Mouse (Mus musculus) frontal cortex, adult 2 months (tissue): ENCODE measurements around the gene Crispld2. TPM values are rescaled to one million over a fixed set of nuclear protein-coding genes. Genes with fewer than 3 reads are reported as not detected.

Experiments used
- DNase-seq, 2 experiments: peaks; one replicate each; pipeline ENCODE4 v3.0.0; 2022; ENCODE audit warnings: low spot score in 1 of 2; ENCODE audit errors: extremely low spot score in 1 of 2
- polyA plus RNA-seq: library from polyadenylated mRNA; depleted of rRNA; stranded (reverse); fragments of >200 nt; gene quantifications from 2 replicates; pipeline ENCODE4 v1.2.3, GENCODE M21; 2012; rRNA removed

The Crispld2 gene
- 3.4 and 4.0 TPM in 2 replicates for polyA plus RNA-seq

DNA sequence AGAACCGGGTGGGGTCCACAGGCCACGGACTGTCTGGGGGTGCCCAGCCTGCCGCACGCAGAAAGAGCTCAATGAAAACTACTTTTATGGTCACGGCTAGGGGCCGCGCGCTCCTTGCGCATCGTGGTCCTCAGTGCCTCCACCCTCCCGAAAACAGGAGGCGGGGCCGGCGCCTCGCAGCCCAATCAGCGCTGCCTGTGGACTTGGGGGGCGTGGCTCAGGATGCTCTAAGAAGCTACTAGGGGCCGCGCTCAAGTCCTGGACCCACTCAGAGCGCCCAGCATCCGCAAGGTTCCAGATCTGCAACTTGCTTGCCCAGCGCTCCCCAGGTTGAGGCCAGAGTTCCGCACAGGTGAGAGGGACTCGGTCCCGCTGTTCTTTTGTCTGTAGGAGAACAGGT lies at the start of gene Crispld2:
Gene Crispld2, plus strand, starts transcription at position 190 of the 400 bp plus-strand sequence.
- peak; percentile 11 to 59 for DNase-seq

DNA sequence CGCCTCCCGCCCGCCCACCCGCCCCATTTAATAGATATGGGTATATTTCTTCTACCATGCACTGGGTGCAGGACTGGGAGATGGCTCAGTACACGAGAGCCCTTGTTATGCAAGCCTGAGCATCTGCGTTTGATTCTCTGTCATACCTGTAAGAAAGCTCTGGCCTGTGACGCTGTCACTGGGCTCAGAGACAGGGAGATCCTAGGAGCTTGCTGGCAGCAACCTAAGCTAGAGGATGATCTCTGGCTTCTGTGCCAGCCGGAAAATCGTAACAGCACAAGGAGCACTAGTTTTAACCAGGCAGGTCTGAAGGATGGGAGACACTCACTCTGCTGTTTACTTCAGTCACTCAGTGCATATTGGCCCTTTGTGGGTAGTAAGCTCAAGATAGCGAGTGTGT lies 48.6 kb upstream of the Crispld2 start:
- no peak for DNase-seq

DNA sequence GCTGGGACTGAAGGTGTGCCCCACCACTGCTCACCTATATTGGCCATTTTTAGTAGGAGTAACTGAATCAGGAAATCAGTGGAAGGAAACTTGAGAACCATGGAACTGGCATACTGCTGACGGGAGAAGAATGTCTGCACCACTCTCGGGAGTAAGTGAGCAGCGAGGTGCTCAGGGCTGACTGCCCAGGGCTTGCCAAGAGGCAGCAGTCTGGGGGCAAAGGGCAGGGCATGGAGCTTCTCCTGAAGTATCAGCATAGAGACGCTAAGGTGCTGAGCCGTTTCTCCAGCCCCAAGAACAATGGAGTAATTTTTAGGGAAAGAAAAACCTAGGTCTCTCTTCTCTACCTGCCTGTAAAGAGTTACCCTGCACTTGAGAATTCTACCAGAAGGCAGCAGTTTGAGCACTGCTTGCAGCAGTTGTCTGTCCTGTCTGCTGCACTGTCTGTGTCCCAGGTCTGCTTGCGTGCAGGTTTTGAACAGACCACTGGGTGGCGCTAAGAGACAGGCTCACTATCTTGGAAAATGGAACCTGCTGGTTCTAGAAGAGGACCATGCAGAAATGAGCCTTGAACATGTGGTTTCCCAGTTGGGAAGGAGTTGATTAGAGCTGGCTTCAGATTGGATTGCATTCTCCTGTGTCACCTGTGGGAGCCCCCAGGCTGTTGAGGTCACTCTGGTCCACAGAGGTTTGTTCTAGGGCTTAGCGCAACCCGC lies 48.0 kb upstream of the Crispld2 start:
- peak; percentile 33 to 89 for DNase-seq

DNA sequence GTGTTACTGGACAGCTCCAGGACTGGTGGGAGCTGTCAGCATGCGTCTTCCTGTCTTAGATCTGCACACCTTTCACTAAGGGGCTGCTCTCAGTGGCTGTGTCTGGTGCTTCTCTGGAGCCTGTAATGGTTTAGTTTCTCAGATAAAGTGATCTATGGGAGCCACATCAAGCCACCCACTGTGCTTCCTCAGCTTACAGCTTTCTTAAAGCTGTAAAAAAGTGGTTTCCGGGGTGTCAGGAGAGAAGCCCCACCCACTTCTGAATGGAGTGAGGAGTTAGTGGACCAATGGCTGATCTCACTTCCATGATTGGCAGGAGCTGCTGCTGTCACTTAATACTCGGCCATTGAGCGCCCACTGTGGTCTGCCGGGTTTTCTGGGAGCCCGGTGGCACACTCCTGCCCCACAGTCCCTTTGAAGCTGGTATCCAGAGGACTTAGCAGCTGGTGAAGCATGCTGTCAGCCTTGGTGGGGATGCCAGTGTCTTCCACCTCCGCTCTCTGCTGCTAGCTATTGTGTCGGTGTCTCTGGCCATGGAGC lies 45.8 kb upstream of the Crispld2 start:
- peak in 1 of 2 experiments; percentile 25 for DNase-seq

DNA sequence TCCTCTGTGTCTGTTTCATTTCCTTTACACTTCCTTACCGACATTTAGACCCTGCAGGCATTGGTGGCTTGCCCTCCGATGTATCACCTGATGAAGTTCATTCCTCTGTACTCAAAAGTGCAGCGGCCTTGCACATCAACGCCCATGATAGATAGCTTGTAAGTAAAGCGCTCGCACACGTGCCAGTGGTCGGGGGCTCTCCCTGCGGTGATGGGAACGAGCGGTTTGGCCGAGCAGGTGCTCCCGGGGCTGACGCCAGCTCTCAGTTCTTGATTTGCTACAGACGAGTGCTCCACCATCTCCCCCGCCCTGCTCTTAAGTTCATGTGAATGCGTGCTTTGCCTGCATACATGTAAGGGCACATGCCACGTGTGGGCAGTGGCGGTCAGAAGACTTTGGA lies 44.6 kb upstream of the Crispld2 start:
- no peak for DNase-seq

DNA sequence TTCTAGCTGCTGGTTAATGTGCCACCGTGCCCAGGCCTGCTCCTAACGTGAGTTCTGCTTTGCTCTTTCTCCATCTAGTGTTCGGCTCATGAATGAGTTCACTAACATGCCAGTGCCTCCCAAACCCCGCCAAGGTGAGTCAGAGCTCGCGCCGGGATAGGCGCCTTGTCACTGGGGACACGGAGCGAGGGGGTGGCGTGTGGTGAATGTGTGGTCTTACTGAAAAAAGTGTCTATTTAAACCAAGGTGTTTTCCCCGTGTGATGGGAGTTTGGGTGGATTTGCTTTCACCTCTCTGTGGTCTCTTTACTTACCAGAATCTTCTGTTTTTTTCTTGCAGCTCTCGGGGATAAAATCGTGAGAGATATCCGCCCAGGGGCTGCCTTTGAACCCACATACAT lies 43.9 kb upstream of the Crispld2 start:
- peak; percentile 23 to 71 for DNase-seq

DNA sequence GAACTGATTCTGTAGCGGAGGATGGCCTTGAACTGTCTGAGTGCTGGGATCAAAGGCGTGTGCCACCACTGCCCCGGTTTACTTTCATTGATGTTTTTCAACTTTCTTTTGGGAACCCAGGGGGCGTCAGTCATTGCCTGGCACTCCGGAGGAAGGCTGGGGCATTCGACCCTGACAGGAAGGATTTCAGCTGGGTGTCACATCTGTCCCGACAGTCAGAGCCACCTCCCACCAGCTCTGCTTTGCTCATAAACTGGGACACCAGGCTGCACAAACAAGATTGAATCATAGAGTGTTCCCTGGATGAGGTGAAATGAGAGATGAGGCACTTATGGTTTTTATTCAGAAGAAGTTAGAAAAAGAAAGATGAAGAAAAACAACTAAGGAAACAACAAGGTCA lies 40.0 kb upstream of the Crispld2 start:
- DNase-seq: no peak

DNA sequence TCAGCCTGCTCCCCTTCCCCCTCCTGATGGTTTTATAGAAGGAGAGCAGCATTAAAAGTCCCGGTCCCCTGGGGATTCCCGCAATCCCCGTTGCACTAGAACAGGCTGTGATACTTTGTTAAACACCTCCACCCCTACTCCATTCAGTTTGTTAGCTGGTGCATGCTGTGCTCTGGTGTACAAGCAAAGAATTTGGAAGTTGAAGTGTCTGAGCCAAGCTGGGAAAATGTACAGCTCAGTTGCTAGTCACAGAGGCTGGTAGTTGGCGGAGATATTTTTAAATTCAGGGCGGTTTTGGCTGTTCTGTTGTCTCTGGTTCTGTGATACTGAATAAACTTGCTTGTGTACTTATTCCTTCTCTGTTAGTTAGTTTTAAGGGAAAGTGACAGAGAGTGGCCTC lies 39.5 kb upstream of the Crispld2 start:
- DNase-seq: peak; percentile 74 to 81

DNA sequence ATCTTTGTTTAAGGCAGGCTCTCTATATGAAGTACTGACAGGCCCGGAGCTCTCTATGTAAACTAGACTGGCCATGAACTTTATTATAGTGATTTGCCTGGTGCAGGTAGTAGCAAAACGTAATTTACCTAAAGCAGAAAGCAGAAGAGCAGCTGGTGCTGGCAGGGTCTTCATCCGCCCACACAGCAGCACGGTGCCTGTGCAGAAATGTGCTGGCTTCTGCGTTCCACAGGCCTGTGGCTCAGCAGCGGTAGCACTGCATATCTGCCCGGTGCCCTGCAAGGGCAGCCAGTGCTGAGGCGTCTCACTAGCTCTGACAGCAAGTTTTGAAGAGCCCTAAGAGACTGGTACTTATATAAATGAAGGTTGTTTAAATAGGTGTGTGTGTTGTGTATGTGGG lies 36.9 kb upstream of the Crispld2 start:
- DNase-seq: peak in 1 of 2 experiments; percentile 20

DNA sequence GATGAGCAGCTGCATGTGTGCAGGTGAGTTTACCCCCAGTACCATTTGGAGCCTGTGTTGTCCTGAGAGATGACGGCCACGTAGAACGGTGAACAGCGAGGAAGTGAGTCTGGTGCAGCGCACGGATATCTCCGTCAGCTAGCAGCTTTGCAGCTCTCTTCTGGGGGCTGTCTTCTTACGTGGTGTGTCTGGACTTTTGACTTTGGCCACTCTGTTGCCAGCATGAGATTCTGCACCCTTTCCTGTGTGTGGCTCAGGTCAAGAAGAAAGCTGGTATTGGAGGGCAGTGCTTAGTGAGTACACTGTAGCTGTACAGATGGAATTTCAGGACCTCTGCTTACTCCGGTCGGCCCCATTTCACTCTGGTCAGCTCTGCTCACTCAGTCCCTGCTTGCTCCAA lies 34.2 kb upstream of the Crispld2 start:
- DNase-seq: no peak

DNA sequence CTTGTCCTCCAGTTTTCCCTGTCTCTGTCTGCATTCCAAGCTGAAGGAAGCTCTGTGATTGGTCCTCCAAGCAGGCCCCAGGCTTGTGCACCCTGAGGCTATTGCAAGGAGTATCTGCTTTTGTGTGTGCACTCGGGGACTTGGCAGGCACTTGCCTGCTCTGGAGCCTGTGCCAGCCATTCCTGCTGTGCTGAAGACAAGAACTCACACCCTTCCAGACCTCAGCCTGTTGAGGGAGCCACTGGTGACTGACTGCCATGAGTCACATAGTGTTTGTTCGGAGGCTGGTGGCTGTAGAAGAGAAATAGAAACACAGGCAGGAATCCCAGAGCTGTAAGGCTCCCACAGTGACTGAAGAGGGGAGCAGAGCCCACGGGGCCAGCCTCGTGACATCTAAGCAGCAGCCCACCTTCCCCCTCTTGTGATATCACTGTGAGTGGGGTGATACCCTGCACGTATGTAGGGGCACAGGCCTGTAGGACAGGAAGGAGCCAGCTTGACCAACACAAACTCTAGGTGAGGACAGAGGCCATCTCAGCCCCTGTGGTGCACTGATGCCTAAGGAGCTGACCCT lies 31.6 kb upstream of the Crispld2 start:
- peak; percentile 40 to 81 for DNase-seq

DNA sequence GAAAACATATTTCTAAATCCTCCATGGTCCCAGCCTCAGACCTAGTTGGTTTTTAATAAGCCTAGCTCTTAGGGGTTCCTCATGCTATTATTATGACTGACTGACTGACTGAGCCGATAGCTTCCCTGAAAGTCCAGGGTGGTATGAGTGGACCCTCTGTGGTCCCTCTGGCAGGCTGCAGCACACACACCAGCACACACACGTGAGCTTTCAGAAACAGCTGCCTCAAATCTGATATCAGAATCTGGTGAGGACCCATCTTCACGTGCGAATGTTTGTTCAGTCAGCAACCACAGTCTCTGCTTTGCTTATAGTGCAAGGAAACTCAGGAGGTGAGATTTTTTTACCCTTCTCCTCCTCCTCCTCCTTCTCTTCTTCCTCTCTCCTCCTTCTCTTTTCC lies 27.4 kb upstream of the Crispld2 start:
- DNase-seq: no peak

DNA sequence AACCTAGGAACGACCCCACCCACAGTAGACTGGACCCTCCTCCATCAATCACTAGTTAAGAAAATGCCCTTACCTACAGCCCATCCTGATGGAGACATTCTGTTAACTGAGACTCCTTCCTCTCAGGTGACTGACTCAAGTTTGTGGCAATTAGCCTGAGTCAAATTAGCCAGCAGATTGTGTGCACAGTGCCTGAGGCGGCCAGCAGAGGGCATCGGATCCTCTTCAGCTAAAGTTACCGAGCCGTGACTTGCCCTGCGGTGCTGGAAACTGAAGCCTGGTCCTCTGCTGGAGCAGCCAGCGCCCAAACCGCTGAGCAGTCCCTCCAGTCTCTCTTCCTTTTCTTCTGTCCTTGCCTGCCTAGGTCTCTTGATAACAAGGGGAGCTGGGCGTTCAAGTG lies 24.8 kb upstream of the Crispld2 start:
- no peak for DNase-seq

DNA sequence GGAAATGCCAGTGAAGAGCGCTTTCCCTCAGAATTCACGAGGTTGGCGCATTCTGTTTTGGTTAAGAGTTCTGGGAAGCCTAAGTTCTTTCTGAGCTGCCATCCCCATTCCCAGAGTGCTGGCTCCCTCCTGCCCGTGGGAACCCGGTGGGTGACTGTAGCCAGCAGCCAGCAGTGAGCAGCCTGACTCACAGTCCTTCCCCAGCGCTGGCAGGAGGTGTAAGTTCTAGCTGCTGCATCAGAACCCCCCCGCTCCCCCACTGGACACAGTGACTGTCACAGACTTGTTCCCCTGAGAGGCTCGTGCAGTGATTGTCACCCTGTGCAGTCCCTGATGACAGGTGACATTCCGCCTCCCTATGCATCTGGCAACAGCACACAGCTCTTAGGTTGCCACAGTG lies 22.1 kb upstream of the Crispld2 start:
- peak in 1 of 2 experiments; percentile 62 for DNase-seq

DNA sequence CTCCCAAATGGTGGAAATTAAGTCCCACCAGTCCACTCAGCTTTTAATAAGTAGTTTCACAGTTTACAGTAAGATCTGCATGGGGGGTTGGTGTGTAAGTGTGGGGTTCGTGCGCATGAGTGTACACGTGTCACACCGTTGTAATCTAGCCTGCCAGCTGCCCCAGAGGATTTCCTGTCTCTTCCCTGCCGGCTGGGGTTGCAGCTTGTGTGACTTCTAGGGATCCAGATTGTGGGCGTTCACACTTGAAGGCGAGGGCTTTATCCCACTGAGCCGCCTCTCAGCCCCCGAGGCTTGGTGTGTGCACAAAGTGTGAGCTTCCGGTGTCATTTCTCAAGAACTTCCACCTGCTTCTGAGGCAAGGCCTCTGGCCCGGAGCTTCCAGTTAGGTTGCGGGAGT lies 19.7 kb upstream of the Crispld2 start:
- DNase-seq: no peak

DNA sequence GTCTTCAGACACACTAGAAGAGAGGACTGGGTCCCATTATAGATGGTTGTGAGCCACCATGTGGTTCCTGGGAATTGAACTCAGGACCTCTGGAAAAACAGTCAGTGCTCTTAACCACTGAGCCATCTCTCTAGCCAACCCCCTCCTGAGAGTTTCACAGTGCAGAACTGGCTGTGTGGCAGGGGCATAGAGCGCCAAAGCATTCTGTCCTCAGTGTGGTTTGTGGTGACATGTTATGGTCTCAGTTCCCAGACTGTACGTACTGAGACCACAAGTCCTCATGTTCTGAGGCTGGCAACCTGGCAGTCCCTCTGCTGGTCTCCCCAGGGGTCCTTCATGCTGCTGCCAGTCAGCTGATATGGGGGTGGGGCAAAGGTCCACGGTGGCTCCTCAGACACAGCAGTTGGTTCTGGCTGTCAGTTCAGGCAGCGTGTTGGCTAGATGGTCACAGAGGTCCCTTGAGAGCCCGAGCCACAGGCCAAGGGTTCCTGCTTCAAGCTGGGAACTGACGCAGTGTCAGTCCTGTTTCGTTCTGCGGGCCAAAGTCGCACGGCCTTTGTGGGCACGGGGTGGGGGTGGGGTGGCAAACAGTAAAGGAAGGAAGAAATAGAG lies 13.4 kb upstream of the Crispld2 start:
- DNase-seq: no peak

DNA sequence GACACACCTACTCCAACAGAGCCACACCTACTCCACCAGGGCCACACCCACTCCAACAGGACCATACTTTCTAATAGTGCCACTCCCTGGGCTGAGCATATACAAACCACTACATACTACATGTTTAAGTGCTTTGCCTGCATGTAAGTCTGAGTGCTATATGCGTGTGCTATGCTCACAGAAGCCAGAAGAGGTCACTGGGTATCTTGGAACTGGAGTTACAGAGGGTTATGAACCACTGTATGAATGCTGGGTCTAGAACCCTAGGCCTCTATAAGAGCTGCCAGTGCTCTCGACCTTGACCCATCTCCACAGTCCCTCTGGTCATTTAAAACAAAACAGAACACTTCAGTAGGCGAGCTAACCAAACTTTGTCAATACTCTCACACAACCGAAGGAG lies 11.0 kb upstream of the Crispld2 start:
- DNase-seq: no peak

DNA sequence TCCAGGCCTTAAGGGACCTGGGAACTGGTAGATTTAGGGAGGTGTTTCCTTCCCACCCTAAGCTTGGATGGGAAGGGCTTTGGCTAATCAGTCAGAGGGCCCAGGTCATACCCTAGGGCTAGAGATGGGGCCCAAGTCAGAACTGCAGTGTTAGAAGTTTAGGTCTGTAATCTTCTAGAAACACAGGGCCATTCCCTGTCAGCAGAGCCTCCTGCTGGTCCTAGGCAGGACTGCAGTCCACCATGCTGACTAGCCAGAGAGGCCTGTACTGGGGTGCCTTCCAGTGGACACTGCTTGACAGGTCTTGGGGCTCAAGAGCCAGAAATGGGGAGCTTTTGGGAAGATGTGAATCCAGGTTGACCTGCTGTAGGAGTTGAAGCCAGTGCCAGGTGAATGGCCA lies 8.2 kb upstream of the Crispld2 start:
- DNase-seq: no peak

DNA sequence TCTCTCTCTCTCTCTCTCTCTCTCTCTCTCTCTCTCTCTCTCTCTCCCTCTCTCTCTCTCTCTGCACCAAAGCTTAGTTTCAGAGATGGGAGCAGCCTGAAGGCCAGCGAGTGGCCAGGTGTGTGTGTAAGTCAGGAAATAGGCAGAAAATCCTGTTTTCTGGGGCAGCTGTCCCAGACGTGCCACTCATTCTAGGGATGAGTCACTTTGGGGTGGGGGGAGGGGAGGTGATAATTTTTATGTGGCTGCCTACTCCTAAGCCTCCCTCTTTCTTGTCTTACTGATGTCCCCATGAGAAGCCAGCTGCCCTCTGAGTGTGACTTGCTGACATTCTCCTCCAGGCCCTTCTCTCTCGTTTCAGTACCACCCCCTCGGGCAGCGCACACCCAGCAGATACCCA lies 6.1 kb upstream of the Crispld2 start:
- DNase-seq: no peak

DNA sequence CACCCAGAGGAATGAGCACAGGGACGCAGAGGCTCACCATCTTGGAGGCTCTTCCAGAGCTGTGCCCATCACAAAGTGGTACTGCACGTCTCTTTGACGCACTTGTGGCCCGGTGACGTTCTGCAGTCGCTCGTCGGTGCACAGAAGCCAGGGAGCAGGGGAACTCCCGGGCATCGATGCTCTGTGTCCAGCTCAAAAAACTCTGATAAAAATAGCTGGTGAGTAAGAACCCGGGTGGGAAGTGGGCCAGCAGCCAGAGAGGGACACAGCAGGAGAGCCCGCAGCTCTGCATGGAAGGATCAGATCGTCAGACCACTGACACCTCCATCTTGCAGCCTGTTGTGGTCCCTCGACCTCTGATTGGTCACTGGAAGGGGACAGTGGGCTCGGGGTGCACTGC lies 4.2 kb upstream of the Crispld2 start:
- no peak for DNase-seq

DNA sequence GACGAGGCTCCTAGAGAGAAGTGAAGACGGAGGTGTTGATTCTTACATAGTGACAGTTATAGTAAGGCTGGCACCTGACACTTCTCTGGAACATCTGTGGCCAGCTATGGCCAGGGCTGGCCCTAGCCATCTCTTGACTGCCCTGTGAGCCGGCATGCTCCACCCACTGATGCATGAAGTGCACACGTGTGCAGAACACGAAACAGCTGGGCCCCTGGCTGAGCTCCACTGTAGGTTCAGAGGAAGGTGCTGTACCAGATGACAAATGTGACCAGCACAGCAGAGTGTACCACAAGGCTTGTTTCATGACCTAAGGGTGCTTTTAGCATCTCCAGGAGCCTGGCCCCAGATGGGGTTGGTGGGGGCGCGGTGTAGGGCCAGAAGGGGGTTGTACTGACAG lies 1.9 kb downstream of the Crispld2 start:
- no peak for DNase-seq

DNA sequence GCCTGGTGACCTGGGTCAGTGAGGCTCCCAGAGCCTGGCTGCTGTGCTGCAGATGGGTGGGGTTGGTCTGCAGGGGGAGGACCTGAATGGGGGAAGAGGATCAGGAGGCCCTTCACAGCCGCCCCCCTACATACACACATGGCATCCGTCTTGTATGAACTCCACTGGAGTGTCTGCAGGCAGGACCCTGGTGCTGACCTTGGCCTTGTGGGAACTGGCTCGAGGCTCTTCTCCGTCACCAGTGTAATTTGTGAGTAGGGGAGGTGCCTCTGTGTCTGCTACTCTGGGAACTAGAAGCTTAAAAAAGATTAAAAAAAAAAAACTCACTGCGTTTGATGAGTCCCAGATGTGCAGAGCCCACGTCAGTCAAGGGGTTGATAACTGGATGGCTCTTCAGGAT lies 2.3 kb downstream of the Crispld2 start:
- DNase-seq: no peak
